Mouse (Mus musculus): ENCODE results near the gene Odaph. TPM values are rescaled to one million over a fixed set of nuclear protein-coding genes. Genes with fewer than 3 reads are reported as not detected.

The Odaph gene
- total and polyA plus RNA-seq, 3 experiments = 0.25 to 3.3 (median 1.7) TPM

- no peaks in the 10 kb centered on the region for H3K36me3 ChIP-seq (replicated peaks in 1 of 2; ENCODE audit: control insufficient read depth in 1 of 2, insufficient read depth in 1 of 2, low read length in 1 of 2)
- no peak overlapping the region for H3K9ac ChIP-seq (ENCODE audit: insufficient read depth, low read depth)
- no peaks in the 10 kb centered on the region for H3K79me2 ChIP-seq (replicated peaks; ENCODE audit: control insufficient read depth, extremely low read depth, insufficient read depth, poor library complexity, severe bottlenecking)
- peaks cover 3 to 39% of the 10 kb centered on the region in 2 experiments; a peak in 3 of 4 replicates for H3K4me1 ChIP-seq (ENCODE audit: control insufficient read depth in 1 of 2, insufficient read depth in 2 of 2)
- no peaks in the 10 kb centered on the region for H3K27me3 ChIP-seq (replicated peaks)
- in situ Hi-C loops (cut with MboI; ENCODE audit: low pct_ligation_motif_present, low pct_unique_long_range_greater_than_20kb, low sequenced_read_pairs) = no loop called here
- H3K9me3 ChIP-seq (replicated peaks; ENCODE audit: low read length) = peaks cover 5% of the 10 kb centered on the region
- H3K4me3 ChIP-seq (replicated peaks in 1 of 3; ENCODE audit: low read depth in 2 of 3, low read length in 2 of 3, poor library complexity in 1 of 3) = no peak overlapping the region
- no peak overlapping the region for H3K27ac ChIP-seq (ENCODE audit: insufficient read depth, low read depth)
- no peak for TF ChIP-seq KAT2A (IDR thresholded peaks at IDR 0.05; ENCODE audit: insufficient replicate concordance, low read length)
- no peak for TF ChIP-seq MAFK (IDR thresholded peaks at IDR 0.05; ENCODE audit: insufficient replicate concordance, low read length)
- no peak for TF ChIP-seq SIN3A (IDR thresholded peaks at IDR 0.05; ENCODE audit: low read length)
- TF ChIP-seq ETS1 (conservative IDR thresholded peaks at IDR 0.05; ENCODE audit: low read depth, low read length) = no peak
- peak; percentile 63 for TF ChIP-seq ZNF384 (IDR thresholded peaks at IDR 0.05; ENCODE audit: low read depth, low read length)
- no peak for TF ChIP-seq USF1 (IDR thresholded peaks at IDR 0.05; ENCODE audit: low read depth, low read length)
- TF ChIP-seq MEF2A (IDR thresholded peaks at IDR 0.05; ENCODE audit: borderline replicate concordance, low read depth, low read length) = no peak
- no peak for TF ChIP-seq BHLHE40 (IDR thresholded peaks at IDR 0.05; ENCODE audit: low read depth, low read length)
- no peak for TF ChIP-seq JUND (conservative IDR thresholded peaks at IDR 0.05; ENCODE audit: low read depth, low read length)
- H3K4me2 ChIP-seq (ENCODE audit: insufficient read depth, low read depth, poor library complexity, severe bottlenecking) = no peak overlapping the region
- dilution Hi-C loops (cut with MboI; ENCODE audit: extremely low pct_ligation_motif_present, extremely low pct_unique_long_range_greater_than_20kb, low sequenced_read_pairs) = no loop called here
- DNase-seq (ENCODE audit: extremely low read depth) = peak; percentile 71
These were observed 5.8 kb downstream of the Odaph start for GRCm38 (mm10) chr5:91993061-91993460.

- TF ChIP-seq ZC3H11A (IDR thresholded peaks at IDR 0.05; ENCODE audit: low read depth, low read length) = no peak
- TF ChIP-seq MYC (IDR thresholded peaks at IDR 0.05; ENCODE audit: low read depth, low read length) = no peak
- TF ChIP-seq CHD2 (IDR thresholded peaks at IDR 0.05; ENCODE audit: low read length) = no peak
- TF ChIP-seq MEF2A (IDR thresholded peaks at IDR 0.05; ENCODE audit: borderline replicate concordance, low read depth, low read length) = no peak
- no peak for TF ChIP-seq SIN3A (IDR thresholded peaks at IDR 0.05; ENCODE audit: low read length)
- no peak for TF ChIP-seq KAT2A (IDR thresholded peaks at IDR 0.05; ENCODE audit: insufficient replicate concordance, low read length)
- TF ChIP-seq BHLHE40 (IDR thresholded peaks at IDR 0.05; ENCODE audit: low read depth, low read length) = no peak
- no peak for TF ChIP-seq MAZ (IDR thresholded peaks at IDR 0.05; ENCODE audit: low read depth, low read length)
- no peak for TF ChIP-seq HCFC1 (IDR thresholded peaks at IDR 0.05; ENCODE audit: low read depth, low read length)
- TF ChIP-seq NELFE (IDR thresholded peaks at IDR 0.05; ENCODE audit: low read depth, low read length) = no peak
- no peak for TF ChIP-seq NRF1 (IDR thresholded peaks at IDR 0.05; ENCODE audit: low read depth, low read length)
- TF ChIP-seq JUN (IDR thresholded peaks at IDR 0.05; ENCODE audit: insufficient read depth, low read depth, low read length) = no peak
- TF ChIP-seq UBTF (IDR thresholded peaks at IDR 0.05; ENCODE audit: low read depth, low read length) = no peak
- TF ChIP-seq TCF12 (IDR thresholded peaks at IDR 0.05; ENCODE audit: low read depth, low read length) = no peak
- no peak for TF ChIP-seq MXI1 (IDR thresholded peaks at IDR 0.05; ENCODE audit: low read depth, low read length)
- no peak for TF ChIP-seq RAD21 (IDR thresholded peaks at IDR 0.05; ENCODE audit: low read depth, low read length)
- Histone ChIP-seq H3K79me2 (replicated peaks; ENCODE audit: control insufficient read depth, extremely low read depth, insufficient read depth, poor library complexity, severe bottlenecking) (no peaks in the 10 kb centered on the region), H3K27me3 (replicated peaks) (no peaks in the 10 kb centered on the region), H3K9me3 (replicated peaks; ENCODE audit: low read length) (peaks cover 17% of the 10 kb centered on the region), H3K36me3 (replicated peaks in 1 of 2; ENCODE audit: control insufficient read depth in 1 of 2, insufficient read depth in 1 of 2, low read length in 1 of 2) (no peaks in the 10 kb centered on the region), H3K27ac (ENCODE audit: insufficient read depth, low read depth) (no peak overlapping the region), H3K9ac (ENCODE audit: insufficient read depth, low read depth) (no peak overlapping the region), H3K4me2 (ENCODE audit: insufficient read depth, low read depth, poor library complexity, severe bottlenecking) (no peak overlapping the region), H3K4me3 (replicated peaks in 1 of 3; ENCODE audit: low read depth in 2 of 3, low read length in 2 of 3, poor library complexity in 1 of 3) (no peak overlapping the region), H3K4me1 (ENCODE audit: control insufficient read depth in 1 of 2, insufficient read depth in 2 of 2) (peaks cover 3 to 27% of the 10 kb centered on the region in 2 experiments; a peak in 3 of 4 replicates)
- dilution Hi-C loops (cut with MboI; ENCODE audit: extremely low pct_ligation_motif_present, extremely low pct_unique_long_range_greater_than_20kb, low sequenced_read_pairs) (no loop called here), in situ Hi-C loops (cut with MboI; ENCODE audit: low pct_ligation_motif_present, low pct_unique_long_range_greater_than_20kb, low sequenced_read_pairs) (no loop called here)
- DNase-seq (ENCODE audit: extremely low read depth) = no peak
These were observed 7.3 kb downstream of the Odaph start for GRCm38 (mm10) chr5:91994546-91994945.
